Mouse (Mus musculus) G1E (cell line): Measurements from ENCODE around the gene Lbhd1.

Experiments used
- CTCF ChIP-seq: IDR thresholded peaks from 2 replicates; pipeline ENCODE4 v1.5.1; 2012; ENCODE audit warnings: low read depth, low read length, inconsistent platforms, mixed read lengths
- GATA1 ChIP-seq: IDR thresholded peaks from 2 replicates; pipeline ENCODE4 v1.6.1; 2012; ENCODE audit warnings: borderline replicate concordance, low read length, inconsistent platforms, mixed read lengths
- GATA2 ChIP-seq: IDR thresholded peaks from 2 replicates; pipeline ENCODE4 v1.6.1; 2012; ENCODE audit warnings: low read depth, low read length, inconsistent platforms, borderline replicate concordance
- POLR2AphosphoS5 ChIP-seq: IDR thresholded peaks from 2 replicates; pipeline ENCODE4 v1.6.1; 2012; ENCODE audit warnings: low read depth, low read length, inconsistent platforms; ENCODE audit not compliant: insufficient replicate concordance
- TAL1 ChIP-seq: conservative IDR thresholded peaks from 2 replicates; pipeline ENCODE4 v1.6.1; 2012; ENCODE audit warnings: low read depth, low read length, inconsistent platforms, mixed read lengths

DNA sequence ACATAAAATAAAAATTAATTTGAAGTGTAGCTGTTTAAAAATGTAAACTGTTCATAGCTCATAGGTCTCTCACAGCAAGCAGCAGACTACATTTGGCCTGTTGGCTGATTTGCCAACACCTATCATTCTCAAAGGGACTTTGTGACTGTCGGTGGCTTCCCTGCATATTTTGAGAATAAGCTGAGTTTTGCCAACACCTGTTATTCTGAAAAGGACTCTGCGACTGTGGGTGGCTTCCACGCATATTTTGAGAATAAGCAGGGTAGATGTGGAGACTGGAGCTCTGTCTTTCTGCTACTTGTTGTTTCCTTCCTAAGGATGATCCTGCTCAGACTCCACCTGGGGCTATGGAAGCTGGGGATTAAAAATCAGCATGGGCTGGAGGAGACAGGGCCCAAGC is 30.4 kb upstream of the Lbhd1 start:
- TF ChIP-seq CTCF (no peak), TAL1 (no peak), GATA1 (no peak), POLR2AphosphoS5 (no peak), GATA2 (no peak)
